Mouse (Mus musculus) bone marrow, adult 2 months (tissue): ENCODE measurements at regions not wholly inside any gene's neighbourhood (a gene's known extent, or its start where the extent isn't known, plus 50 kb on each side); places are given as distances from the start of the nearest gene placed in this dataset.

Experiments
- H3K27ac ChIP-seq: fragments of 200-500 bp; 2 replicates; pipeline ENCODE4 v1.5.1; 2012; ENCODE audit warnings: low read depth, mild to moderate bottlenecking, control low read depth, inconsistent platforms, low read length; ENCODE audit not compliant: control insufficient read depth, poor library complexity, insufficient read depth
- H3K4me1 ChIP-seq: fragments of 200-500 bp; 2 replicates; pipeline ENCODE4 v1.6.1; 2011; ENCODE audit warnings: low read length; ENCODE audit not compliant: control insufficient read depth, insufficient read depth
- H3K4me3 ChIP-seq: fragments of 200-500 bp; replicated peaks from 2 replicates; pipeline ENCODE3; 2011; ENCODE audit warnings: mild to moderate bottlenecking, low read depth, low read length, control low read depth; ENCODE audit not compliant: control insufficient read depth
- CTCF ChIP-seq: fragments of 200-500 bp; IDR thresholded peaks from 2 replicates; pipeline ENCODE4 v1.5.1; 2011; ENCODE audit warnings: low read length, control low read depth; ENCODE audit not compliant: control insufficient read depth, insufficient read depth
- POLR2A ChIP-seq: fragments of 200-500 bp; IDR thresholded peaks from 2 replicates; pipeline ENCODE4 v1.6.1; 2011; ENCODE audit warnings: low read depth, mild to moderate bottlenecking, control low read depth, low read length, borderline replicate concordance; ENCODE audit not compliant: control insufficient read depth
- WGBS: fragments of 180-500 bp; shearing (Covaris S2); methylation state at CpG from one replicate; pipeline ENCODE4 v1.1.7; 2018; 5-methylcytosine and 5-hydroxymethylcytosine counted together

DNA sequence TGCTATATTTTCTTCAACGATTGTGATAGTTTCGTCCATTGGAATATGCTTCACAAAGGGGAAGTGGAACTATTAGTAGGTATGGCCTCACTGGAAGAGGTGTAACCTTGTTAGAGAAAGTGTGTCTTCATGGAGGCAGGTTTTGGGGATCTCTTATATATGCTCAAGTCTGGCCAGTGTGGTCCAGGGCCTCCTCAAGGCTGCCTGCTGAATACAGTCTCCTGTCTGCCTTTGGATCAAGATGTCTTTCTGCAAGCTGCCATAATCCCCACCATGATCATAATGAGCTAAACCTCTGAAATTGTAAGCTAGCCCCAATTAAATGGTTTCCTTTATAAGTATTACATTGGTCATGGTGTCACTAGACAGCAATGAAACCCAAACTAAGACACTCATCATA, 384.3 kb downstream of the Btbd3 start:
- TF ChIP-seq CTCF (no peak), POLR2A (no peak)
- 83% methylated on average over 2 of the region's 2 CpGs for whole genome bisulfite sequencing
- Histone ChIP-seq H3K4me1 (no peaks in the 10 kb centered on the region), H3K4me3 (no peak overlapping the region), H3K27ac (no peak overlapping the region)

DNA sequence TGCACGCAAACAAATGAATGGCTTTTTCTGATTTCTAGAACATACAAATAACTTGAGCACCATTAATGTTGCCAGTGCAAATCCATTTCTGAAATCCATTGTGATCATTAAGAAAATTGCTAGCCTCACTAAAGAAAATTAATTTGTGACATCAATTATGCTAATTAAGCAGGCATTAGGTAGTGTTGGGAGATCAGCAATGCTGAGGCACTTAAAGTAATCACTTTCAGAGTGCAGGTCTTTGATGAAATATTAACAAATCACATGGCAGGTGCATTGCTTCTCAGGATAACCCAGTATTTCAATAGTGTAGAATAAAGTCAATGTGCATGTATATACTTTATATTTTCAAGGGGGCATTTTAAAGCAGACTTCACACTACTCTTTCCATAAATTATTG, 385.0 kb downstream of the Btbd3 start:
- WGBS = 88% methylated on average over 1 of the region's 1 CpGs
- Histone ChIP-seq H3K4me1 (no peaks in the 10 kb centered on the region), H3K4me3 (no peak overlapping the region), H3K27ac (no peak overlapping the region)
- no peak for TF ChIP-seq POLR2A
- no peak for TF ChIP-seq CTCF

DNA sequence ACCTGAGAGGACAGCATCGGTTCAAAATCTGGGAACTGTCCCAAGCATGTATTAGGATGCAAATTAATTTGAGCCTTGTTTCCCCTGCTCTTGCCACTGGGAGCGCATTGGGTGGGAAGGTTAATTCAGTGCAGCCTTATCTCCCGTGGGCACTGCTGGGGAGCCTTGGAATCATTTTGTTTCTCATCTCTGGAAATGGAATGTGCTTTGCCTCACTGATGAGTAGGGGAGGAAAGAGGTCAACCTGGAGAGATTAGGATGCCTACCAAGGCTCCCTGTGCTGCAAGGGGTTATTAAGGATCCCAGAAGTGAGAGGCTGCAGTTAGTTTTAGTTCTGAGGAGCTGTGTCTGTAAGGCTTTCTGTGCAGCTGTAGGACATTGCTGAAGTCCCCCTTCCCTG, 392.3 kb downstream of the Btbd3 start:
- Histone ChIP-seq H3K4me1 (no peaks in the 10 kb centered on the region), H3K27ac (no peak overlapping the region), H3K4me3 (no peak overlapping the region)
- WGBS = 73% methylated on average over 3 of the region's 3 CpGs
- TF ChIP-seq CTCF (no peak), POLR2A (no peak)

DNA sequence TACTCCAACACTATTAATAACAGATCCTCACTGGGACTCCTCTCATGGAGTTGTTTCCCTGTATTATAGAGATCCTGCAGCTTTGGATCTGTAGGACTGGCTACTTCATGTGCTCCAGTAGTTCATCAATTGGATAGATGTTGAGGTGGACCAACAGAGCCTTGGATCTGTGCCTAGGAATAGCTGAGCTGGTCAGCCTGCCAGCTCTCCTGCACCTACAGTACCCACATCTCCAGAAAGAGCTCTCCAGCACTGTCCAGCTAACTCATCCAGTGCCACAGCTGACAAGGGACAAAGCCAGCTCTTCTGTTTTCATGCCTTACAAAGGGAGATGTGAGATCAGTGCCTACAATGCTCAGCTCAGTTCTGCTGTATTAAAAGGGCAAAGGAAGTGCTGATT, 403.0 kb downstream of the Btbd3 start:
- H3K27ac ChIP-seq = no peak overlapping the region
- TF ChIP-seq POLR2A (no peak), CTCF (no peak)
- no peaks in the 10 kb centered on the region for H3K4me1 ChIP-seq
- no peak overlapping the region for H3K4me3 ChIP-seq

DNA sequence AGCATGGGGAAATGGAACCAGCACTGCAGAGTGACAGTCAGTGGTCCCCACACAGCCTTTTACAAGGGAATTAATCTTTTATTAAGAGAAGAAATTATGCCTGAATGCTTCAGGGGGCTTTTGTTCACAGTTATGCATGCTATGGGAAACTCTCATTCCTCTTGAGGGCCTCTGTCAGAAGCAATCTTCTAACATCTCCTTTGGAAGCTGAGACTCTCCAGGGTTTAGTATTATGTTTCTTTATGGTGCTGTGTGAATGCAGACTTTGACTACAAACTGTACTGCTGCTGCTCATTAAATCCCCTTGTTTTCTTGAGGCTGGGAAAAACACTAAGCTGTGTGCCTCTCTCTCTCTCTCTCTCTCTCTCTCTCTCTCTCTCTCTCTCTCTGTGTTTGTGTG, 413.9 kb downstream of the Btbd3 start:
- H3K4me3 ChIP-seq = no peak overlapping the region
- H3K27ac ChIP-seq = no peak overlapping the region
- TF ChIP-seq POLR2A (no peak), CTCF (no peak)
- H3K4me1 ChIP-seq = no peaks in the 10 kb centered on the region

DNA sequence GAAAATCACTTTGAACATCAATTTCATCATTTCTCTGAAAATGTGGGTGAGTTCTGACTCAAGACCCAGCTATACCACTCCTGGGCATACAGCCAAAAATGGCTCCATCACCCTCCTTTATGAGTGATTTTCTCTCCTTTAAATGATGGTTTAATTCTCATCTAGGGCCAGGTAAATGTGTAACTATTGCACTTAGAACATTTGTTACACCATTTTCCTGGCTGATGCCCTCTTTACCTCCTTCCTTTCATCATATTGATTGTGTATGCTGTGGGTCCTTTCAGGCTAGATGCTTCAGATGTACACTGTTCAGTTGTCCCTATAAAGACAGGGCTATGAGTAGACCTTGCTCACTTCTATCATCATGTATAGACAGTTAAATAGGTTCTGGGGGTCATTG, 418.4 kb downstream of the Btbd3 start:
- Histone ChIP-seq H3K4me1 (no peaks in the 10 kb centered on the region), H3K27ac (no peak overlapping the region), H3K4me3 (no peak overlapping the region)
- TF ChIP-seq CTCF (no peak), POLR2A (no peak)

DNA sequence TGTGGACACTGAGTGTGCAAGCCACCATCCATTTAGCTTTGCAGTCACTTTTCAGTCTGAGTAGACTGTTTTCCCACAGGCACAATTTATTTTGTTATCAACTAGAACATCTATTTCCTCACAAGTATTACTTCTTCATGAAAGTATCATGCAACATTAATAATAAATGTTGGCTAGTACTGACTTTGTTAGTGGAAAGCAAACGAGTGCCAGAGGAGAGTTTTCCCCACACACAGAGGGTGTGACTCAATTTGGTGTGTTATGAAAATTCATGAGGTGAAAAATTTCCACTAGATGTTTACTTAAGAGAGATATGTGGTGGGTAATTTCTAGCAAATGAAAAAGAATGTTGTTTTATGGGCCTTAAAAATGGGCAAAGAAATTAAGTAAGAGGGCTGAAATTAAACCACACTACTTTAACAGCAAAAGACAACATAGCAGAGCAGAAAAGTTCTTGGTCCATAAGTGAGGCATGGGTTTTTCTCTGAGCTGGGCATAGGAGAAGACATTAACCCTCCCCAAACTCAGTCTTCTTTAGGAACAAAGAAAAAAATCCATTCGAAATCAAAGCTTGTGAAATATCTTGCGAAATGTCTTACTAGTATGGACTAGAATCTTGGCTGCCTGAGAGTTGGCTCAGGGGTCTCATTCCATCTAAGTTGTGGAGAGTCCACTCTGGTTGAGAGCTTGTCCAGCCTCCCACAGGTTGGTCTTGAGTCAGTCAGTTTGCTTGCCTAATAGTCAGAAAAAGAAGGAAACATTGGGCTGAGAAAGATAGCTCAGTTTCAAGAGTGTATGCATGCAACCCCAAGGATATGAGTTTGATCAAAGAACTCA, 419.1 kb downstream of the Btbd3 start:
- WGBS = 67% methylated on average over 3 of the region's 3 CpGs
- no peak for TF ChIP-seq CTCF
- TF ChIP-seq POLR2A = no peak
- no peak overlapping the region for H3K4me3 ChIP-seq
- H3K4me1 ChIP-seq = no peaks in the 10 kb centered on the region
- no peak overlapping the region for H3K27ac ChIP-seq

DNA sequence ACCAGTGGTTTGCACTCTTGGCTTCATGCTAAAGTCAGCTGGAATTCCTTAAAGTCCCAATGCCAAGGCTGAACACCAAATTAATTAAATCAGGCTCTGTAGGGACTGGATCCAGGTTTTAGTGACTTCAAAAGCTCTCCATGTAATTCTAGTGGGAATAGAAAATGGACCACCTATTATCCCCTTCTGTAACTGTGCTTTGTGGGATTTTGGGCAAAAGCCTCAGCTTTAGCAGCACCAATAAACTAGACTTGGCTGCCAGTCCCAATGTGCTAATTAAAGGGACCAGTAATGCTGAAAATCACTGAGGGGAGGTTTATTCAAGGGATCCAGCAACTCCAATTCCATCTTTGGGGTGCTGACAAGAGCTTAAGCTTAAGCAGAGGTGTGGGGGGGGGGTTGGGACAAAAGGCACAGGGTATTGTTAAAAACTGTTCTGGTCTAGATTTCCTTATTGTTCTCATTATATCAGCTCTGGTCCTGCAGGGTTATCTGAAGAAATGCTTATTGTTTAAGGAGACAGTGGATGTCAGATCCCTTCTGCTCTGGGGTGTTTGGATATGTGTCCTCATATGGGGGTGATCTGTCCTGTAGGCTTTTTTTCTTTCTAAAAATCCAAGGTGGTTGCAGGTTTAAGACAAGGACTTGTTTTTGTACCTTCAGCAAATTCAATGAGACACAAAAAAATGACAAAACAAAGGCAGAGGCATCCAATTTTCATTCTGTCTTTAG, 431.9 kb downstream of the Btbd3 start:
- Histone ChIP-seq H3K27ac (no peak overlapping the region), H3K4me3 (no peak overlapping the region), H3K4me1 (no peaks in the 10 kb centered on the region)
- TF ChIP-seq POLR2A (no peak), CTCF (no peak)
